Mouse (Mus musculus) forebrain, embryonic 12.5 days (tissue): Measurements from ENCODE around the gene Hcrtr1. TPM values are rescaled to one million over a fixed set of nuclear protein-coding genes. Genes with fewer than 3 reads are reported as not detected.

ENCODE experiments used
- ATAC-seq: fragments of 200-750 bp; cut with Nextera tagmentation; 2 replicates; pipeline ENCODE4 v1.8.0; 2017; ENCODE audit warnings: moderate TSS enrichment; ENCODE audit not compliant: low FRiP score
- H3K27ac ChIP-seq: fragments of 300-500 bp; sonication (generic); 2 replicates; pipeline ENCODE4 v1.5.1; 2016; ENCODE audit warnings: mild to moderate bottlenecking
- H3K27me3 ChIP-seq: fragments of 300-500 bp; sonication (generic); 2 replicates; pipeline ENCODE4 v1.6.1; 2016; ENCODE audit warnings: mild to moderate bottlenecking
- H3K36me3 ChIP-seq: fragments of 300-500 bp; sonication (generic); replicated peaks from 2 replicates; pipeline ENCODE4 v1.6.1; 2016; ENCODE audit warnings: mild to moderate bottlenecking
- H3K4me1 ChIP-seq: fragments of 300-500 bp; sonication (generic); 2 replicates; pipeline ENCODE4 v1.6.1; 2016
- H3K4me2 ChIP-seq: fragments of 300-500 bp; sonication (generic); 2 replicates; pipeline ENCODE4 v1.6.1; 2016; ENCODE audit warnings: mild to moderate bottlenecking, moderate library complexity
- H3K4me3 ChIP-seq: fragments of 300-500 bp; sonication (generic); replicated peaks from 2 replicates; pipeline ENCODE4 v1.5.1; 2016; ENCODE audit warnings: mild to moderate bottlenecking
- H3K9ac ChIP-seq: fragments of 300-500 bp; sonication (generic); 2 replicates; pipeline ENCODE4 v1.6.1; 2016; ENCODE audit warnings: mild to moderate bottlenecking
- H3K9me3 ChIP-seq: fragments of 300-500 bp; sonication (generic); 2 replicates; pipeline ENCODE4 v1.6.1; 2016
- WGBS: fragments of 180-500 bp; shearing (Covaris S2); methylation state at CpG from one replicate; pipeline ENCODE4 v1.1.7; 2016; 5-methylcytosine and 5-hydroxymethylcytosine counted together
- polyA plus RNA-seq: library from polyadenylated mRNA; unstranded; fragments of >200 nt; fragmentation: Nextera tagmentation; extraction: Ambion mirVana; gene quantifications from 2 replicates; pipeline ENCODE4 v1.2.1, GENCODE M21; 2016

The Hcrtr1 gene
- polyA plus RNA-seq, 1 experiment from 2014 or later: 0.10 TPM

- no peak overlapping the region for H3K4me3 ChIP-seq
- H3K4me2 ChIP-seq: no peak overlapping the region
- H3K9me3 ChIP-seq: no peaks in the 10 kb centered on the region
- 0 out of 2 replicates have a peak, but pooled peaks cover 7% of the 10 kb centered on the region for H3K27me3 ChIP-seq
- peaks cover 13% of the 10 kb centered on the region for H3K4me1 ChIP-seq
- no peak overlapping the region for H3K9ac ChIP-seq
- no peak overlapping the region for H3K27ac ChIP-seq
- no peak for ATAC-seq
- WGBS: 91% methylated on average over 7 of the region's 7 CpGs
- H3K36me3 ChIP-seq: 0 out of 2 replicates have a peak, but pooled peaks cover 6% of the 10 kb centered on the region
Observed at GRCm38 (mm10) chr4:130110091-130110490, 29.1 kb downstream of the Hcrtr1 start.

- WGBS: 94% methylated on average over 9 of the region's 9 CpGs
Observed at GRCm38 (mm10) chr4:130109666-130110065, 29.5 kb downstream of the Hcrtr1 start.

GRCm38 (mm10) chr4:130108929-130109328 lies 30.2 kb downstream of the Hcrtr1 start:
- H3K27me3 ChIP-seq: 0 out of 2 replicates have a peak, but pooled peaks cover 7% of the 10 kb centered on the region
- H3K4me1 ChIP-seq: peaks cover 13% of the 10 kb centered on the region
- H3K4me2 ChIP-seq: no peak overlapping the region
- no peaks in the 10 kb centered on the region for H3K9me3 ChIP-seq
- H3K27ac ChIP-seq: no peak overlapping the region
- 0 out of 2 replicates have a peak, but pooled peaks cover 6% of the 10 kb centered on the region for H3K36me3 ChIP-seq
- ATAC-seq: no peak
- WGBS: 87% methylated on average over 3 of the region's 3 CpGs
- H3K9ac ChIP-seq: no peak overlapping the region
- no peak overlapping the region for H3K4me3 ChIP-seq

More at GRCm38 (mm10) chr4:130109666-130110065, 29.5 kb downstream of the Hcrtr1 start:
- H3K4me1 ChIP-seq: peaks cover 13% of the 10 kb centered on the region
- H3K9ac ChIP-seq: no peak overlapping the region
- ATAC-seq: no peak
- 0 out of 2 replicates have a peak, but pooled peaks cover 6% of the 10 kb centered on the region for H3K36me3 ChIP-seq
- H3K9me3 ChIP-seq: no peaks in the 10 kb centered on the region
- no peak overlapping the region for H3K27ac ChIP-seq
- no peak overlapping the region for H3K4me3 ChIP-seq
- 0 out of 2 replicates have a peak, but pooled peaks cover 7% of the 10 kb centered on the region for H3K27me3 ChIP-seq
- no peak overlapping the region for H3K4me2 ChIP-seq

GRCm38 (mm10) chr4:130107444-130108131 lies 31.6 kb downstream of the Hcrtr1 start:
- ATAC-seq: peak; percentile 98
- WGBS: 1% methylated on average over 39 of the region's 39 CpGs
- 0 out of 2 replicates have a peak, but pooled peaks cover 7% of the 10 kb centered on the region for H3K27me3 ChIP-seq

GRCm38 (mm10) chr4:130107065-130107443 lies 32.1 kb downstream of the Hcrtr1 start:
- H3K36me3 ChIP-seq: no peaks in the 10 kb centered on the region
- H3K27ac ChIP-seq: no peak overlapping the region
- H3K4me2 ChIP-seq: peak overlapping the region; percentile 52
- ATAC-seq: peak; percentile 75
- WGBS: 11% methylated on average over 14 of the region's 14 CpGs
- H3K9ac ChIP-seq: no peak overlapping the region
- 0 out of 2 replicates have a peak, but pooled peaks cover 7% of the 10 kb centered on the region for H3K27me3 ChIP-seq
- peak overlapping the region; percentile 69 for H3K4me3 ChIP-seq
- peaks cover 19% of the 10 kb centered on the region for H3K4me1 ChIP-seq
- H3K9me3 ChIP-seq: no peaks in the 10 kb centered on the region

More at GRCm38 (mm10) chr4:130107444-130108131, 31.6 kb downstream of the Hcrtr1 start:
- Histone ChIP-seq H3K4me1 (peaks cover 13% of the 10 kb centered on the region), H3K9ac (peak overlapping the region; percentile 59), H3K4me3 (peak overlapping the region; percentile 69), H3K27ac (0 out of 2 replicates have a peak overlapping the region, but pooled peaks have one; percentile 25), H3K9me3 (no peaks in the 10 kb centered on the region), H3K4me2 (peak overlapping the region; percentile 85), H3K36me3 (no peaks in the 10 kb centered on the region)

GRCm38 (mm10) chr4:130104584-130104983 lies 34.6 kb downstream of the Hcrtr1 start:
- no peak overlapping the region for H3K27ac ChIP-seq
- peaks cover 30% of the 10 kb centered on the region for H3K4me1 ChIP-seq
- H3K27me3 ChIP-seq: peaks cover 22% of the 10 kb centered on the region
- no peak overlapping the region for H3K9ac ChIP-seq
- no peaks in the 10 kb centered on the region for H3K9me3 ChIP-seq
- WGBS: 85% methylated on average over 4 of the region's 4 CpGs
- H3K36me3 ChIP-seq: no peaks in the 10 kb centered on the region
- H3K4me3 ChIP-seq: no peak overlapping the region
- H3K4me2 ChIP-seq: no peak overlapping the region
- ATAC-seq: no peak

GRCm38 (mm10) chr4:130103632-130104031 lies 35.5 kb downstream of the Hcrtr1 start:
- no peak for ATAC-seq
- Histone ChIP-seq H3K9me3 (no peaks in the 10 kb centered on the region), H3K4me3 (no peak overlapping the region), H3K27ac (no peak overlapping the region), H3K36me3 (no peaks in the 10 kb centered on the region), H3K4me2 (no peak overlapping the region), H3K4me1 (peaks cover 25% of the 10 kb centered on the region), H3K27me3 (peaks cover 29% of the 10 kb centered on the region), H3K9ac (no peak overlapping the region)
- 81% methylated on average over 12 of the region's 12 CpGs for WGBS

GRCm38 (mm10) chr4:130102111-130102651 lies 37.0 kb downstream of the Hcrtr1 start, which contains the start of gene Pef1:
TSS of gene Pef1 (plus strand) at chr4:130102558.
- Histone ChIP-seq H3K4me3 (no peak within 1 kb of the TSS), H3K27ac (peak within 1 kb of the TSS; percentile 31; the same call in 1 of the 2 replicates), H3K36me3 (no peaks in the 10 kb centered on the region)

GRCm38 (mm10) chr4:130101183-130101582 lies 38.0 kb downstream of the Hcrtr1 start:
- Histone ChIP-seq H3K27me3 (peaks cover 38% of the 10 kb centered on the region), H3K36me3 (no peaks in the 10 kb centered on the region), H3K4me3 (no peak overlapping the region), H3K9me3 (no peaks in the 10 kb centered on the region), H3K4me2 (no peak overlapping the region), H3K27ac (peak overlapping the region; percentile 31; the same call in 1 of the 2 replicates), H3K9ac (no peak overlapping the region), H3K4me1 (peaks cover 25% of the 10 kb centered on the region)
- ATAC-seq: no peak
- WGBS: 19% methylated on average over 8 of the region's 8 CpGs

More at GRCm38 (mm10) chr4:130102111-130102651, 37.0 kb downstream of the Hcrtr1 start, which contains the start of gene Pef1:
- ATAC-seq: no peak
- peaks cover 38% of the 10 kb centered on the region for H3K27me3 ChIP-seq
- H3K4me1 ChIP-seq: peaks cover 17% of the 10 kb centered on the region
- no peaks in the 10 kb centered on the region for H3K9me3 ChIP-seq
- no peak within 1 kb of the TSS for H3K9ac ChIP-seq
- no peak within 1 kb of the TSS for H3K4me2 ChIP-seq
- WGBS: 3% methylated on average over 6 of the region's 6 CpGs

- peaks cover 21% of the 10 kb centered on the region for H3K4me1 ChIP-seq
- H3K9me3 ChIP-seq: no peaks in the 10 kb centered on the region
- H3K27me3 ChIP-seq: peaks cover 53% of the 10 kb centered on the region
- H3K4me2 ChIP-seq: no peak overlapping the region
- H3K36me3 ChIP-seq: no peaks in the 10 kb centered on the region
- 44% methylated on average over 3 of the region's 3 CpGs for WGBS
- H3K27ac ChIP-seq: no peak overlapping the region
- no peak for ATAC-seq
- H3K4me3 ChIP-seq: no peak overlapping the region
- H3K9ac ChIP-seq: no peak overlapping the region
Observed at GRCm38 (mm10) chr4:130095137-130095536, 44.0 kb downstream of the Hcrtr1 start.

GRCm38 (mm10) chr4:130087293-130087692 lies 51.9 kb downstream of the Hcrtr1 start:
- ATAC-seq: peak; percentile 69
- 8% methylated on average over 7 of the region's 7 CpGs for WGBS
- H3K27ac ChIP-seq: no peak overlapping the region
- no peak overlapping the region for H3K4me3 ChIP-seq
- no peak overlapping the region for H3K9ac ChIP-seq
- H3K36me3 ChIP-seq: no peaks in the 10 kb centered on the region
- no peak overlapping the region for H3K4me2 ChIP-seq
- H3K27me3 ChIP-seq: peaks cover 53% of the 10 kb centered on the region
- no peaks in the 10 kb centered on the region for H3K9me3 ChIP-seq
- peaks cover 9% of the 10 kb centered on the region for H3K4me1 ChIP-seq

- no peak overlapping the region for H3K27ac ChIP-seq
- WGBS: 75% methylated on average over 12 of the region's 12 CpGs
- no peak for ATAC-seq
Observed at GRCm38 (mm10) chr4:130085246-130085820, 53.8 kb downstream of the Hcrtr1 start.

More at GRCm38 (mm10) chr4:130085246-130085820, 53.8 kb downstream of the Hcrtr1 start:
- Histone ChIP-seq H3K4me1 (peaks cover 21% of the 10 kb centered on the region), H3K27me3 (peaks cover 54% of the 10 kb centered on the region), H3K36me3 (no peaks in the 10 kb centered on the region), H3K9ac (no peak overlapping the region), H3K4me3 (no peak overlapping the region), H3K4me2 (no peak overlapping the region), H3K9me3 (no peaks in the 10 kb centered on the region)
